Mouse (Mus musculus) lung, postnatal 0 days (tissue): ENCODE measurements around the gene Kcna4.

Experiments used
- CTCF ChIP-seq: IDR thresholded peaks from 2 replicates; pipeline ENCODE4 v1.5.1; 2016; ENCODE audit warnings: antibody characterized with exemption, mild to moderate bottlenecking
- EP300 ChIP-seq: IDR thresholded peaks from 2 replicates; pipeline ENCODE4 v1.6.1; 2016; ENCODE audit warnings: antibody characterized with exemption, mild to moderate bottlenecking, control low read depth

DNA sequence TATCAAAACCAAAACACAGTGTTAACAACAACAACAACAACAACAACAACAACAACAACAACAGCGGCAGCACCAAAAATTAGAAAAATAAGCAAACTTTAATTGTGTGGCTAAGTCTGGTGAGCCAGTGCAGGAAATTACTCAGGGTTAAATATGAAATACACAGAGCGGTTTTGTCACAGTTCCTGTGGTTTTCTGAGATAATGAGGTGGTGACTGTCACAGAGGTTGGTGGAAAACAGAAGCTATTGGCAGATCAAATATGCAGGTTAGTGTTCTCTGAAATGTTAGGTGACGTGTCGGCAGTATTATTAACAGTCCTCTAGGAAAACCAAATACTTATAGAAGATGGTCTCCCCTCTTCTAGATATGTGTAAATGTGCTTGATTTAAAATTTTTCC lies 11.4 kb downstream of the Kcna4 start:
- TF ChIP-seq EP300, result no peak
- TF ChIP-seq CTCF, result no peak
